Mouse (Mus musculus) midbrain, embryonic 11.5 days (tissue): ENCODE results near the gene Lima1. TPM values are rescaled to one million over a fixed set of nuclear protein-coding genes. Genes with fewer than 3 reads are reported as not detected.

Source experiments
- ATAC-seq: fragments of 200-750 bp; cut with Nextera tagmentation; 2 replicates; pipeline ENCODE4 v1.8.0; 2017; ENCODE audit warnings: moderate TSS enrichment, moderate library complexity; ENCODE audit not compliant: low FRiP score
- DNase-seq: peaks from one replicate; pipeline ENCODE4 v3.0.0; 2015; ENCODE audit warnings: low spot score; ENCODE audit errors: missing footprints
- H3K27ac ChIP-seq: fragments of 300-500 bp; sonication (generic); 2 replicates; pipeline ENCODE4 v1.5.1; 2014; ENCODE audit warnings: low read depth, low read length
- H3K27me3 ChIP-seq: fragments of 300-500 bp; sonication (generic); 2 replicates; pipeline ENCODE4 v1.6.1; 2014; ENCODE audit warnings: mild to moderate bottlenecking, low read length, moderate library complexity, mixed read lengths; ENCODE audit not compliant: control insufficient read depth, insufficient read depth
- H3K36me3 ChIP-seq: fragments of 300-500 bp; sonication (generic); 2 replicates; pipeline ENCODE4 v1.6.1; 2014; ENCODE audit warnings: mild to moderate bottlenecking, low read length, moderate library complexity, mixed read lengths; ENCODE audit not compliant: control insufficient read depth, insufficient read depth
- H3K4me1 ChIP-seq: fragments of 300-500 bp; sonication (generic); 2 replicates; pipeline ENCODE4 v1.6.1; 2014; ENCODE audit warnings: low read length; ENCODE audit not compliant: control insufficient read depth, insufficient read depth
- H3K4me2 ChIP-seq: fragments of 300-500 bp; sonication (generic); 2 replicates; pipeline ENCODE4 v1.6.1; 2014; ENCODE audit warnings: mild to moderate bottlenecking, moderate library complexity
- H3K4me3 ChIP-seq: fragments of 300-500 bp; sonication (generic); 2 replicates; pipeline ENCODE4 v1.5.1; 2014; ENCODE audit warnings: low read depth, low read length
- H3K9ac ChIP-seq: fragments of 300-500 bp; sonication (generic); 2 replicates; pipeline ENCODE4 v1.6.1; 2014; ENCODE audit warnings: low read length
- H3K9me3 ChIP-seq: fragments of 300-500 bp; sonication (generic); 2 replicates; pipeline ENCODE4 v1.6.1; 2016; ENCODE audit warnings: low read length; ENCODE audit not compliant: control insufficient read depth
- WGBS: fragments of 180-500 bp; shearing (Covaris S2); extraction: QIAGEN DNeasy Blood & Tissue Kit; methylation state at CpG from one replicate; pipeline ENCODE4 v1.1.7; 2014; 5-methylcytosine and 5-hydroxymethylcytosine counted together
- polyA plus RNA-seq: library from polyadenylated mRNA; unstranded; fragments of >200 nt; fragmentation: Nextera tagmentation; extraction: Ambion mirVana; gene quantifications from 2 replicates; pipeline ENCODE4 v1.2.1, GENCODE M21; 2014

Lima1 gene
- polyA plus RNA-seq, 1 experiment from 2014 or later, result 22.0 TPM

DNA sequence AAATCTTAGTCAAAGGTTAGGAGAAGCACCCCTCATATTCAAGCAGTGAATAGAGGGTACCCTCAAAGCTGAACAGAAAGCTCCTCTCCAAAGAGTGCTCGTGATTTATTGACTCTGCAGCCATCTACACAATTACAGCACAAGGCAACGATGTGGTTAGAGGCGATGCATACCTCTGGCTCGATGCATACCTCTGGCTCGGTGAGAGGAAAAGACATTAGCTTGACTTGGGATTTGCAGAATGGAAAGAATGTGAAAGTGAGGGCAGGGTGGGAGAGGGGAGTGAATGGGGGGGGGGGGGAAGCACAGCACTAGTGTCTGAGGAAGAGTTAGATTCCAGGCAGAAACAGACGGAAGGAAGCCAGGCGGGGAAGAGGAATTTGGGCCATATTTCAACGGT, 27.3 kb downstream of the Lima1 start:
- H3K4me1 ChIP-seq, result no peaks in the 10 kb centered on the region
- H3K4me3 ChIP-seq, result no peak overlapping the region
- H3K9ac ChIP-seq, result no peak overlapping the region
- H3K27me3 ChIP-seq, result no peaks in the 10 kb centered on the region
- no peak overlapping the region for H3K4me2 ChIP-seq
- no peaks in the 10 kb centered on the region for H3K9me3 ChIP-seq
- no peaks in the 10 kb centered on the region for H3K36me3 ChIP-seq
- no peak for DNase-seq
- no peak overlapping the region for H3K27ac ChIP-seq
- ATAC-seq, result no peak
- WGBS, result 81% methylated on average over 8 of the region's 8 CpGs

- no peak overlapping the region for H3K4me3 ChIP-seq
- H3K36me3 ChIP-seq, result no peaks in the 10 kb centered on the region
- WGBS, result 84% methylated on average over 13 of the region's 13 CpGs
- H3K27ac ChIP-seq, result no peak overlapping the region
- no peak overlapping the region for H3K9ac ChIP-seq
- DNase-seq (no peak), ATAC-seq (no peak)
- H3K4me2 ChIP-seq, result no peak overlapping the region
- H3K27me3 ChIP-seq, result no peaks in the 10 kb centered on the region
- no peaks in the 10 kb centered on the region for H3K9me3 ChIP-seq
- no peaks in the 10 kb centered on the region for H3K4me1 ChIP-seq
These were observed 27.9 kb downstream of the Lima1 start for GRCm38 (mm10) chr15:99847207-99847881.

DNA sequence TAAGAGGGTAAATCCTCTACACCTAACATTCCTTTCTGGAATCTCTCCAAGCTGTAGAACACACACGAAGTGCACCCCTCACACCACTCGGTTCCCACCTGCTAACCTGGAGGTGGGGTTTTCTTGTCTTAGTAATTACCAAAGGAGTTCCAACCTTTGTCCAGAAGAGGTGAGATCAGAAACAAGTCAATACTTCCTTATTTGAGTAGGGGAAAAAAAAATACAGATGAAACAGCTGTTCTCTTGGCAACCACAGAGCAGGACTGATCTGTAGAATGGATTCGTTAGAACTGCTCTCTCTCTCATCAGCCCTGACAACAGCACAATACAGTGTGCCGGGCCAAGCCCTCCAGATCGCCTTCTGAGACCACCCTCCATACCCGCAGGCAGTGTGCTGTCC, 28.6 kb downstream of the Lima1 start:
- no peaks in the 10 kb centered on the region for H3K36me3 ChIP-seq
- ATAC-seq (no peak), DNase-seq (no peak)
- no peak overlapping the region for H3K4me2 ChIP-seq
- 64% methylated on average over 6 of the region's 6 CpGs for WGBS
- no peaks in the 10 kb centered on the region for H3K4me1 ChIP-seq
- H3K27ac ChIP-seq, result no peak overlapping the region
- H3K4me3 ChIP-seq, result no peak overlapping the region
- no peak overlapping the region for H3K9ac ChIP-seq
- no peaks in the 10 kb centered on the region for H3K27me3 ChIP-seq
- no peaks in the 10 kb centered on the region for H3K9me3 ChIP-seq

DNA sequence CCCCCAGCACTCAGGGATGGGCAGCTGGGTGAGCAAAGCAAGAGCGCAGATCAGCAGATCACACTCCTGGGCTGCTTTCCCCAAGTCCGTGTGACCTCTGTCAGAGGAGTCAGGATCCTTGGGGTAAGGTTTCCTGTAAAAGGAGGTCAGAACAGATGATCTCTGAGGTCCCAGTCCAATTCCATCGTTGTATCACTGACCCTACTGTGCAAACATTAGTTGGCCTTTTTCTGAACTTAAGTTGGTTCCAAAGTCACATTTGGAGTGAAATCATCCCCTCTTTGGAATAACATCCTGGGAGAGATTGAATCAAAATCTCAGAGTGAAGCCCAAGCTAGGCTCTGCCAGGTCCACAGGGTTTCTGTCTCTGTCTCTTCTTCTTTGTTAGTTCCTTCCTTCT, 31.4 kb downstream of the Lima1 start:
- DNase-seq, result no peak
- Histone ChIP-seq H3K27ac (no peak overlapping the region), H3K4me3 (no peak overlapping the region), H3K4me1 (no peaks in the 10 kb centered on the region), H3K36me3 (no peaks in the 10 kb centered on the region), H3K9ac (no peak overlapping the region), H3K9me3 (no peaks in the 10 kb centered on the region), H3K27me3 (no peaks in the 10 kb centered on the region), H3K4me2 (no peak overlapping the region)
- WGBS, result 92% methylated on average over 3 of the region's 3 CpGs
- no peak for ATAC-seq

- DNase-seq (no peak), ATAC-seq (no peak)
- Histone ChIP-seq H3K4me3 (no peak overlapping the region), H3K27ac (no peak overlapping the region), H3K9ac (no peak overlapping the region), H3K4me2 (no peak overlapping the region), H3K9me3 (no peaks in the 10 kb centered on the region), H3K36me3 (no peaks in the 10 kb centered on the region), H3K27me3 (no peaks in the 10 kb centered on the region), H3K4me1 (no peaks in the 10 kb centered on the region)
- 92% methylated on average over 2 of the region's 2 CpGs for WGBS
These were observed 35.3 kb downstream of the Lima1 start for GRCm38 (mm10) chr15:99839910-99840309.

DNA sequence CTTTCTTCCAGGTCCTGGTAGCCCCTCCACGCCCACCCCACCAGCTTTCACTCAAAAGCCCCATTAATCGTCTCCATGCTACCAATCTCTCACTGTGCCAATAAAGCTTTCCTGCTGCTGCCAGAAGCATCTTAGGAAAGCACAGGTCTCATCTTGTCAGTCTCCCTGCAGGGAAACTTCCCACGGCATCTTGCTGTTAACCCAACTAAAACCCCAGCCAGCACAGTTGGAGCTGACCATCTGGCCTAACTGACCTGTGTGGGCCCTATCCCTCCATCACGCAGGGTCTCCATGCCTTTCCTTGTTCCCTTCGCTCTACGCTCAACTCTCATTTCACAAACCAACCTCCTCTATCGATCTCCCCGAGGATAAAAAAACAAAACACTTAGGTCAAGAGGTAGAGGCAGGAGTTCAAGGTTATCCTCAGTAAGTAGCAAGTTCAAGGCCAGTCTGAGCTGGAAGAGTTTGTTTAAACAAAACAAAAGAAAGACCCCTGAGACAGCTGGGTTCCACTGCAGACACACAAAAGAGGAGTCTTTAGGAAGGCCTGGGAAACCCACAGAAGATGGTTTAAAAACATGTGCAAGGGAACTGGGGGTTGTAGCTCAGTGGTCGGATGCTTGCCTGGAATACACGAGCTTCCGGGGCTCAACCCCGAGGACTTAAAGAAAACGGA, 36.0 kb downstream of the Lima1 start:
- H3K4me3 ChIP-seq, result no peak overlapping the region
- H3K27me3 ChIP-seq, result no peaks in the 10 kb centered on the region
- H3K36me3 ChIP-seq, result no peaks in the 10 kb centered on the region
- WGBS, result 79% methylated on average over 13 of the region's 13 CpGs
- H3K4me2 ChIP-seq, result no peak overlapping the region
- ATAC-seq (no peak), DNase-seq (no peak)
- no peaks in the 10 kb centered on the region for H3K4me1 ChIP-seq
- no peaks in the 10 kb centered on the region for H3K9me3 ChIP-seq
- H3K27ac ChIP-seq, result no peak overlapping the region
- no peak overlapping the region for H3K9ac ChIP-seq

GRCm38 (mm10) chr15:99837561-99837960, 37.7 kb downstream of the Lima1 start:
- H3K9ac ChIP-seq, result no peak overlapping the region
- DNase-seq (no peak), ATAC-seq (no peak)
- H3K4me2 ChIP-seq, result no peak overlapping the region
- H3K4me3 ChIP-seq, result no peak overlapping the region
- no peaks in the 10 kb centered on the region for H3K4me1 ChIP-seq
- no peak overlapping the region for H3K27ac ChIP-seq
- no peaks in the 10 kb centered on the region for H3K9me3 ChIP-seq
- WGBS, result 78% methylated on average over 7 of the region's 7 CpGs
- no peaks in the 10 kb centered on the region for H3K27me3 ChIP-seq
- H3K36me3 ChIP-seq, result no peaks in the 10 kb centered on the region

GRCm38 (mm10) chr15:99835191-99835590, 40.1 kb downstream of the Lima1 start:
- no peak overlapping the region for H3K9ac ChIP-seq
- no peaks in the 10 kb centered on the region for H3K9me3 ChIP-seq
- H3K36me3 ChIP-seq, result no peaks in the 10 kb centered on the region
- DNase-seq (no peak), ATAC-seq (no peak)
- H3K4me3 ChIP-seq, result no peak overlapping the region
- no peak overlapping the region for H3K4me2 ChIP-seq
- H3K4me1 ChIP-seq, result no peaks in the 10 kb centered on the region
- no peaks in the 10 kb centered on the region for H3K27me3 ChIP-seq
- no peak overlapping the region for H3K27ac ChIP-seq
- WGBS, result 73% methylated on average over 9 of the region's 9 CpGs

DNA sequence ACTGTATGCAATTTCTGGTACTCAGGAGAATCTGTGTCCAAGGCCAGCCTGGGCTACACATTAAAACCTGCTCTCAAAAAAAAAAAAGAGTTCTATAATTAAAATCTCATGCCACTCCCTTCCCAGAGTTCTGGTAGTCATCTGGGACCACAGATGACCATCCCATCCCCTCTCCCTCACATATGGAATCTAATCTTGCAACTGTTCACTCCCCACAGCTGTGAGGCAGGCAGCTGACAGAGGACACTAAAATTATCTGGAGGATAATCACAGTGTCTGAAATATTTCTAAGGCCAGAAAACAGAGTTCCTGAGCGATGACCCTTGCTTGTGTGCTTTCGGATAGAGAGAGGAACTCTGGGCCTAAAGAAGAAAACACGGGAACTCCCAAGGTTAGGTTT, 40.6 kb downstream of the Lima1 start:
- no peaks in the 10 kb centered on the region for H3K27me3 ChIP-seq
- no peaks in the 10 kb centered on the region for H3K36me3 ChIP-seq
- H3K4me1 ChIP-seq, result no peaks in the 10 kb centered on the region
- no peak overlapping the region for H3K4me2 ChIP-seq
- H3K9ac ChIP-seq, result no peak overlapping the region
- ATAC-seq, result no peak
- no peak overlapping the region for H3K4me3 ChIP-seq
- H3K27ac ChIP-seq, result no peak overlapping the region
- DNase-seq, result no peak
- no peaks in the 10 kb centered on the region for H3K9me3 ChIP-seq
- 91% methylated on average over 3 of the region's 3 CpGs for WGBS
